Mouse (Mus musculus) heart, adult 8-10 months (tissue): ENCODE data around the gene Ttc9. TPM values are rescaled to one million over a fixed set of nuclear protein-coding genes. Genes with fewer than 3 reads are reported as not detected.
A peak's percentile ranks its signal among the peaks of the same experiment; 100 is the strongest.

Experiments used
- DNase-seq: peaks from one replicate; pipeline ENCODE4 v3.0.0; 2022; ENCODE audit warnings: low spot score
- total RNA-seq, 4 experiments: library from RNA; stranded (reverse); gene quantifications; 2 replicates each; pipeline ENCODE4 v1.2.4; 2022

The Ttc9 gene
- total RNA-seq, 4 experiments from 2014 or later, result 1.2 to 2.2 (median 1.8) TPM

GRCm38 (mm10) chr12:81657321-81657720 lies 26.3 kb downstream of the Ttc9 start:
- DNase-seq, result no peak

GRCm38 (mm10) chr12:81658086-81658485 lies 27.0 kb downstream of the Ttc9 start:
- no peak for DNase-seq

GRCm38 (mm10) chr12:81662076-81662475 lies 31.0 kb downstream of the Ttc9 start:
- DNase-seq, result no peak

GRCm38 (mm10) chr12:81663116-81663515 lies 32.1 kb downstream of the Ttc9 start:
- no peak for DNase-seq

GRCm38 (mm10) chr12:81663906-81664305 lies 32.9 kb downstream of the Ttc9 start:
- no peak for DNase-seq

- DNase-seq, result no peak
These were observed 37.4 kb downstream of the Ttc9 start for GRCm38 (mm10) chr12:81668406-81668805.

- DNase-seq, result no peak
These were observed 44.5 kb downstream of the Ttc9 start for GRCm38 (mm10) chr12:81675557-81675956.

GRCm38 (mm10) chr12:81679807-81680529 lies 48.9 kb downstream of the Ttc9 start:
- DNase-seq, result no peak

- DNase-seq, result no peak
These were observed 52.3 kb downstream of the Ttc9 start for GRCm38 (mm10) chr12:81683395-81683794.

GRCm38 (mm10) chr12:81684096-81684495 lies 53.0 kb downstream of the Ttc9 start:
- no peak for DNase-seq

- no peak for DNase-seq
These were observed 54.9 kb downstream of the Ttc9 start for GRCm38 (mm10) chr12:81685981-81686380.

- DNase-seq, result no peak
These were observed 55.5 kb downstream of the Ttc9 start for GRCm38 (mm10) chr12:81686406-81687117.

- DNase-seq, result no peak
These were observed 56.8 kb downstream of the Ttc9 start for GRCm38 (mm10) chr12:81687873-81688272.

- peak; percentile 46 for DNase-seq
These were observed 57.5 kb downstream of the Ttc9 start for GRCm38 (mm10) chr12:81688537-81688936.

- no peak for DNase-seq
These were observed 58.5 kb downstream of the Ttc9 start for GRCm38 (mm10) chr12:81689505-81690056.

GRCm38 (mm10) chr12:81690111-81690510 lies 59.1 kb downstream of the Ttc9 start:
- DNase-seq, result no peak

- peak; percentile 5 for DNase-seq
These were observed 59.7 kb downstream of the Ttc9 start for GRCm38 (mm10) chr12:81690751-81691150.

- peak; percentile 13 for DNase-seq
These were observed 60.2 kb downstream of the Ttc9 start for GRCm38 (mm10) chr12:81691177-81691730.

GRCm38 (mm10) chr12:81698011-81698410 lies 67.0 kb downstream of the Ttc9 start:
- no peak for DNase-seq

- no peak for DNase-seq
These were observed 71.9 kb downstream of the Ttc9 start for GRCm38 (mm10) chr12:81702903-81703302.

GRCm38 (mm10) chr12:81712618-81713017 lies 81.6 kb downstream of the Ttc9 start:
- DNase-seq, result no peak
